Mouse (Mus musculus) embryonic fibroblast, embryonic 13.5 days (primary cell): Measurements from ENCODE around the gene Eipr1.

Experiments used
- CTCF ChIP-seq: IDR thresholded peaks from 2 replicates; pipeline ENCODE4 v1.5.1; 2011; ENCODE audit warnings: mild to moderate bottlenecking, control low read depth, low read length, moderate library complexity, borderline replicate concordance; ENCODE audit not compliant: insufficient read depth
- POLR2A ChIP-seq: IDR thresholded peaks from 2 replicates; pipeline ENCODE4 v1.6.1; 2011; ENCODE audit warnings: low read depth, mild to moderate bottlenecking, control low read depth, low read length, moderate library complexity

- TF ChIP-seq CTCF (no peak), POLR2A (no peak)
These were observed 137.6 kb downstream of the Eipr1 start for GRCm38 (mm10) chr12:28889068-28889674.
